Mouse (Mus musculus) megakaryocyte, embryonic 14.5 days (primary cell): ENCODE results near the gene Cluh.

Experiments used
- FLI1 ChIP-seq: IDR thresholded peaks from 2 replicates; pipeline ENCODE4 v1.6.1; 2012; ENCODE audit warnings: low read length, inconsistent platforms, mixed read lengths
- GATA1 ChIP-seq: IDR thresholded peaks from 3 replicates; pipeline ENCODE4 v1.6.1; 2012; ENCODE audit warnings: mixed read lengths, low read length, inconsistent platforms, borderline replicate concordance

GRCm38 (mm10) chr11:74639628-74640027 is 9.7 kb upstream of the Cluh start:
- no peak for TF ChIP-seq GATA1
- TF ChIP-seq FLI1 = no peak
